Mouse (Mus musculus): Measurements from ENCODE around the gene Gbf1. TPM values are rescaled to one million over a fixed set of nuclear protein-coding genes. Genes with fewer than 3 reads are reported as not detected.

Gbf1 gene
- total and polyA plus RNA-seq, 3 experiments = 8.6 to 26.1 (median 18.7) TPM

Other genes starting within 250 kb of the Gbf1 start
- gene Armh3, start 154.0 kb upstream of the Gbf1 start, total RNA-seq (2012; rRNA removed) = 1.9 and 2.2 TPM in 2 replicates
- gene Armh3, start 154.0 kb upstream of the Gbf1 start, total RNA-seq (2014; rRNA removed) = 1.1 and 1.3 TPM in 2 replicates
- gene Armh3, start 154.0 kb upstream of the Gbf1 start, polyA plus RNA-seq (2012; ENCODE audit: insufficient read length, low read depth) = 4.3 and 4.9 TPM in 2 replicates
- gene Hps6, start 149.0 kb upstream of the Gbf1 start, total RNA-seq (2012; rRNA removed) = 10.5 and 10.6 TPM in 2 replicates
- 6.0 and 6.7 TPM in 2 replicates for gene Hps6, start 149.0 kb upstream of the Gbf1 start, total RNA-seq (2014; rRNA removed)
- gene Hps6, start 149.0 kb upstream of the Gbf1 start, polyA plus RNA-seq (2012; ENCODE audit: insufficient read length, low read depth) = 5.1 and 5.8 TPM in 2 replicates
- 21.2 and 26.1 TPM in 2 replicates for gene Pprc1, start 107.6 kb upstream of the Gbf1 start, total RNA-seq (2012; rRNA removed)
- gene Pprc1, start 107.6 kb upstream of the Gbf1 start, total RNA-seq (2014; rRNA removed) = 9.2 and 13.0 TPM in 2 replicates
- gene Pprc1, start 107.6 kb upstream of the Gbf1 start, polyA plus RNA-seq (2012; ENCODE audit: insufficient read length, low read depth) = 65.0 and 68.7 TPM in 2 replicates
- 56.9 and 63.1 TPM in 2 replicates for gene Ldb1, start 107.3 kb upstream of the Gbf1 start, total RNA-seq (2012; rRNA removed)
- 59.2 and 67.6 TPM in 2 replicates for gene Ldb1, start 107.3 kb upstream of the Gbf1 start, total RNA-seq (2014; rRNA removed)
- gene Ldb1, start 107.3 kb upstream of the Gbf1 start, polyA plus RNA-seq (2012; ENCODE audit: insufficient read length, low read depth) = 114 and 120 TPM in 2 replicates
- 88.0 and 137 TPM in 2 replicates for gene Nolc1, start 76.6 kb upstream of the Gbf1 start, total RNA-seq (2012; rRNA removed)
- gene Nolc1, start 76.6 kb upstream of the Gbf1 start, total RNA-seq (2014; rRNA removed) = 96.0 and 99.2 TPM in 2 replicates
- gene Nolc1, start 76.6 kb upstream of the Gbf1 start, polyA plus RNA-seq (2012; ENCODE audit: insufficient read length, low read depth) = 333 and 358 TPM in 2 replicates
- not detected in 2 replicates for gene Elovl3, start 20.6 kb upstream of the Gbf1 start, total RNA-seq (2012; rRNA removed)
- gene Elovl3, start 20.6 kb upstream of the Gbf1 start, total RNA-seq (2014; rRNA removed) = not detected in 2 replicates
- not detected in 2 replicates for gene Elovl3, start 20.6 kb upstream of the Gbf1 start, polyA plus RNA-seq (2012; ENCODE audit: insufficient read length, low read depth)
- not detected in 2 replicates for gene Pitx3, start 4.2 kb upstream of the Gbf1 start, total RNA-seq (2012; rRNA removed)
- not detected in 2 replicates for gene Pitx3, start 4.2 kb upstream of the Gbf1 start, total RNA-seq (2014; rRNA removed)
- gene Pitx3, start 4.2 kb upstream of the Gbf1 start, polyA plus RNA-seq (2012; ENCODE audit: insufficient read length, low read depth) = not detected in 2 replicates
- 45.0 and 64.8 TPM in 2 replicates for gene Nfkb2, start 151.8 kb downstream of the Gbf1 start, total RNA-seq (2012; rRNA removed)
- gene Nfkb2, start 151.8 kb downstream of the Gbf1 start, total RNA-seq (2014; rRNA removed) = 37.1 and 44.3 TPM in 2 replicates
- gene Nfkb2, start 151.8 kb downstream of the Gbf1 start, polyA plus RNA-seq (2012; ENCODE audit: insufficient read length, low read depth) = 67.5 and 71.7 TPM in 2 replicates
- 1.3 and 2.2 TPM in 2 replicates for gene Psd, start 174.6 kb downstream of the Gbf1 start, total RNA-seq (2012; rRNA removed)
- gene Psd, start 174.6 kb downstream of the Gbf1 start, total RNA-seq (2014; rRNA removed) = 0.39 and 0.70 TPM in 2 replicates
- gene Psd, start 174.6 kb downstream of the Gbf1 start, polyA plus RNA-seq (2012; ENCODE audit: insufficient read length, low read depth) = 20.1 and 20.6 TPM in 2 replicates
- gene Fbxl15, start 175.7 kb downstream of the Gbf1 start, total RNA-seq (2012; rRNA removed) = 9.9 and 10.4 TPM in 2 replicates
- gene Fbxl15, start 175.7 kb downstream of the Gbf1 start, total RNA-seq (2014; rRNA removed) = 6.8 and 9.4 TPM in 2 replicates
- gene Fbxl15, start 175.7 kb downstream of the Gbf1 start, polyA plus RNA-seq (2012; ENCODE audit: insufficient read length, low read depth) = 7.3 and 7.6 TPM in 2 replicates
- gene Cuedc2, start 186.2 kb downstream of the Gbf1 start, total RNA-seq (2012; rRNA removed) = 95.1 and 102 TPM in 2 replicates
- gene Cuedc2, start 186.2 kb downstream of the Gbf1 start, total RNA-seq (2014; rRNA removed) = 117 and 120 TPM in 2 replicates
- gene Cuedc2, start 186.2 kb downstream of the Gbf1 start, polyA plus RNA-seq (2012; ENCODE audit: insufficient read length, low read depth) = 94.4 and 123 TPM in 2 replicates
- gene Mfsd13a, start 188.6 kb downstream of the Gbf1 start, total RNA-seq (2012; rRNA removed) = 4.9 and 7.6 TPM in 2 replicates
- gene Mfsd13a, start 188.6 kb downstream of the Gbf1 start, total RNA-seq (2014; rRNA removed) = 2.8 and 3.1 TPM in 2 replicates
- 13.2 and 15.9 TPM in 2 replicates for gene Mfsd13a, start 188.6 kb downstream of the Gbf1 start, polyA plus RNA-seq (2012; ENCODE audit: insufficient read length, low read depth)
- gene 2310034G01Rik, start 197.8 kb downstream of the Gbf1 start, total RNA-seq (2012; rRNA removed) = 1.3 and 1.4 TPM in 2 replicates
- gene 2310034G01Rik, start 197.8 kb downstream of the Gbf1 start, total RNA-seq (2014; rRNA removed) = 1.5 and 1.6 TPM in 2 replicates
- 1.1 and 1.4 TPM in 2 replicates for gene 2310034G01Rik, start 197.8 kb downstream of the Gbf1 start, polyA plus RNA-seq (2012; ENCODE audit: insufficient read length, low read depth)
- gene Actr1a, start 243.2 kb downstream of the Gbf1 start, total RNA-seq (2012; rRNA removed) = 75.7 and 87.8 TPM in 2 replicates
- gene Actr1a, start 243.2 kb downstream of the Gbf1 start, total RNA-seq (2014; rRNA removed) = 69.4 and 70.7 TPM in 2 replicates
- gene Actr1a, start 243.2 kb downstream of the Gbf1 start, polyA plus RNA-seq (2012; ENCODE audit: insufficient read length, low read depth) = 84.2 and 88.4 TPM in 2 replicates
- 8.7 and 9.8 TPM in 2 replicates for gene Sufu, start 244.4 kb downstream of the Gbf1 start, total RNA-seq (2012; rRNA removed)
- gene Sufu, start 244.4 kb downstream of the Gbf1 start, total RNA-seq (2014; rRNA removed) = 3.0 and 3.6 TPM in 2 replicates
- gene Sufu, start 244.4 kb downstream of the Gbf1 start, polyA plus RNA-seq (2012; ENCODE audit: insufficient read length, low read depth) = 18.1 and 22.6 TPM in 2 replicates